Mouse (Mus musculus) heart, embryonic 12.5 days (tissue): ENCODE results near the gene Qdpr. TPM values are rescaled to one million over a fixed set of nuclear protein-coding genes. Genes with fewer than 3 reads are reported as not detected.
"Not testable (repeated sequence)": the region's sequence is repeated elsewhere in the genome, so short reads cannot be mapped to it uniquely, and the experiment has no call there.

Experiments
- ATAC-seq: fragments of 200-750 bp; cut with Nextera tagmentation; 2 replicates; pipeline ENCODE4 v1.8.0; 2017; ENCODE audit warnings: moderate TSS enrichment, moderate library complexity; ENCODE audit not compliant: insufficient number of reproducible peaks, low FRiP score
- H3K27ac ChIP-seq: fragments of 300-500 bp; sonication (generic); 2 replicates; pipeline ENCODE4 v1.5.1; 2016; ENCODE audit warnings: mild to moderate bottlenecking, moderate library complexity; ENCODE audit not compliant: poor library complexity, severe bottlenecking
- H3K27me3 ChIP-seq: fragments of 300-500 bp; sonication (generic); replicated peaks from 2 replicates; pipeline ENCODE4 v1.6.1; 2016; ENCODE audit warnings: mild to moderate bottlenecking, moderate library complexity
- H3K36me3 ChIP-seq: fragments of 300-500 bp; sonication (generic); 2 replicates; pipeline ENCODE4 v1.6.1; 2016; ENCODE audit warnings: mild to moderate bottlenecking, moderate library complexity
- H3K4me1 ChIP-seq: fragments of 300-500 bp; sonication (generic); replicated peaks from 2 replicates; pipeline ENCODE4 v1.6.1; 2016; ENCODE audit warnings: mild to moderate bottlenecking
- H3K4me2 ChIP-seq: fragments of 300-500 bp; sonication (generic); 2 replicates; pipeline ENCODE4 v1.6.1; 2016; ENCODE audit warnings: mild to moderate bottlenecking, moderate library complexity
- H3K4me3 ChIP-seq: fragments of 300-500 bp; sonication (generic); 2 replicates; pipeline ENCODE4 v1.5.1; 2016; ENCODE audit warnings: mild to moderate bottlenecking
- H3K9ac ChIP-seq: fragments of 300-500 bp; sonication (generic); 2 replicates; pipeline ENCODE4 v1.6.1; 2016; ENCODE audit warnings: mild to moderate bottlenecking, moderate library complexity
- H3K9me3 ChIP-seq: fragments of 300-500 bp; sonication (generic); replicated peaks from 2 replicates; pipeline ENCODE4 v1.6.1; 2016; ENCODE audit warnings: mild to moderate bottlenecking, moderate library complexity
- WGBS: fragments of 180-500 bp; shearing (Covaris S2); methylation state at CpG from one replicate; pipeline ENCODE4 v1.1.7; 2016; 5-methylcytosine and 5-hydroxymethylcytosine counted together
- polyA plus RNA-seq: library from polyadenylated mRNA; unstranded; fragments of >200 nt; fragmentation: Nextera tagmentation; extraction: Ambion mirVana; gene quantifications from 2 replicates; pipeline ENCODE4 v1.2.1, GENCODE M21; 2016

The Qdpr gene
- polyA plus RNA-seq, 1 experiment from 2014 or later: 83.9 TPM

- H3K36me3 ChIP-seq, H3K4me1 ChIP-seq, H3K4me2 ChIP-seq, H3K9me3 ChIP-seq, H3K9ac ChIP-seq, ATAC-seq, H3K27me3 ChIP-seq, H3K27ac ChIP-seq, H3K4me3 ChIP-seq: not testable (repeated sequence)
- 68% methylated on average over 1 of the region's 1 CpGs for WGBS
These were observed 24.3 kb downstream of the Qdpr start for GRCm38 (mm10) chr5:45425771-45426170.

GRCm38 (mm10) chr5:45424021-45424886, 25.8 kb downstream of the Qdpr start:
- Histone ChIP-seq H3K9ac (no peak overlapping the region), H3K27ac (no peak overlapping the region), H3K4me3 (no peak overlapping the region), H3K36me3 (no peaks in the 10 kb centered on the region), H3K4me1 (no peaks in the 10 kb centered on the region; the same call in none of the 2 replicates), H3K4me2 (no peak overlapping the region), H3K27me3 (no peaks in the 10 kb centered on the region), H3K9me3 (no peaks in the 10 kb centered on the region)
- 39% methylated on average over 8 of the region's 8 CpGs for WGBS
- no peak for ATAC-seq

GRCm38 (mm10) chr5:45421881-45422844, 27.9 kb downstream of the Qdpr start:
- no peak overlapping the region for H3K9ac ChIP-seq
- H3K9me3 ChIP-seq: no peaks in the 10 kb centered on the region
- H3K4me3 ChIP-seq: no peak overlapping the region
- H3K4me1 ChIP-seq: no peaks in the 10 kb centered on the region; the same call in 1 of the 2 replicates
- H3K27ac ChIP-seq: no peak overlapping the region
- no peaks in the 10 kb centered on the region for H3K27me3 ChIP-seq
- H3K36me3 ChIP-seq: no peaks in the 10 kb centered on the region
- H3K4me2 ChIP-seq: no peak overlapping the region
- WGBS: 47% methylated on average over 12 of the region's 12 CpGs
- ATAC-seq: no peak

GRCm38 (mm10) chr5:45419841-45420638, 30.0 kb downstream of the Qdpr start:
- H3K9ac ChIP-seq: no peak overlapping the region
- H3K27me3 ChIP-seq: no peaks in the 10 kb centered on the region
- no peak overlapping the region for H3K4me3 ChIP-seq
- H3K27ac ChIP-seq: no peak overlapping the region
- peak; percentile 42; the same call in 1 of the 2 replicates for ATAC-seq
- no peaks in the 10 kb centered on the region for H3K9me3 ChIP-seq
- no peak overlapping the region for H3K4me2 ChIP-seq
- H3K36me3 ChIP-seq: no peaks in the 10 kb centered on the region
- 72% methylated on average over 10 of the region's 10 CpGs for WGBS
- no peaks in the 10 kb centered on the region; the same call in 1 of the 2 replicates for H3K4me1 ChIP-seq

- H3K9me3 ChIP-seq: no peaks in the 10 kb centered on the region
- no peak overlapping the region for H3K4me2 ChIP-seq
- no peak overlapping the region for H3K27ac ChIP-seq
- no peak overlapping the region for H3K9ac ChIP-seq
- 57% methylated on average over 3 of the region's 3 CpGs for WGBS
- H3K36me3 ChIP-seq: no peaks in the 10 kb centered on the region
- ATAC-seq: no peak
- H3K4me1 ChIP-seq: no peaks in the 10 kb centered on the region; the same call in 1 of the 2 replicates
- H3K27me3 ChIP-seq: no peaks in the 10 kb centered on the region
- no peak overlapping the region for H3K4me3 ChIP-seq
These were observed 32.1 kb downstream of the Qdpr start for GRCm38 (mm10) chr5:45417859-45418443.

- Histone ChIP-seq H3K27ac (no peak overlapping the region), H3K9me3 (no peaks in the 10 kb centered on the region), H3K4me1 (no peaks in the 10 kb centered on the region), H3K36me3 (no peaks in the 10 kb centered on the region), H3K27me3 (no peaks in the 10 kb centered on the region), H3K4me2 (no peak overlapping the region), H3K4me3 (no peak overlapping the region), H3K9ac (no peak overlapping the region)
- no peak for ATAC-seq
- 70% methylated on average over 3 of the region's 3 CpGs for WGBS
These were observed 33.6 kb downstream of the Qdpr start for GRCm38 (mm10) chr5:45416478-45416877.

- Histone ChIP-seq H3K9ac (no peak overlapping the region), H3K9me3 (no peaks in the 10 kb centered on the region; the same call in 1 of the 2 replicates), H3K27ac (no peak overlapping the region), H3K27me3 (0 out of 2 replicates have a peak, but pooled peaks cover 5% of the 10 kb centered on the region), H3K4me1 (no peaks in the 10 kb centered on the region), H3K36me3 (no peaks in the 10 kb centered on the region), H3K4me3 (no peak overlapping the region), H3K4me2 (no peak overlapping the region)
- ATAC-seq: no peak
- 65% methylated on average over 2 of the region's 2 CpGs for WGBS
These were observed 43.9 kb downstream of the Qdpr start for GRCm38 (mm10) chr5:45406129-45406528.

- Histone ChIP-seq H3K27ac (no peak overlapping the region), H3K27me3 (0 out of 2 replicates have a peak, but pooled peaks cover 5% of the 10 kb centered on the region), H3K36me3 (no peaks in the 10 kb centered on the region), H3K4me2 (no peak overlapping the region), H3K4me1 (no peaks in the 10 kb centered on the region), H3K4me3 (no peak overlapping the region), H3K9ac (no peak overlapping the region), H3K9me3 (no peaks in the 10 kb centered on the region)
- 21% methylated on average over 11 of the region's 11 CpGs for WGBS
- ATAC-seq: no peak
These were observed 47.4 kb downstream of the Qdpr start for GRCm38 (mm10) chr5:45402632-45403031.

GRCm38 (mm10) chr5:45384034-45384812, 65.8 kb downstream of the Qdpr start:
- Histone ChIP-seq H3K4me2 (no peak overlapping the region), H3K27me3 (no peaks in the 10 kb centered on the region), H3K9me3 (no peaks in the 10 kb centered on the region), H3K36me3 (no peaks in the 10 kb centered on the region), H3K27ac (no peak overlapping the region), H3K4me3 (no peak overlapping the region), H3K4me1 (no peaks in the 10 kb centered on the region), H3K9ac (no peak overlapping the region)
- WGBS: 72% methylated on average over 2 of the region's 2 CpGs
- ATAC-seq: no peak
